Mouse (Mus musculus) liver, embryonic 14.5 days (tissue): Measurements from ENCODE around the gene Rnf208. TPM values are rescaled to one million over a fixed set of nuclear protein-coding genes. Genes with fewer than 3 reads are reported as not detected.
A peak's percentile ranks its signal among the peaks of the same experiment; 100 is the strongest.

Source experiments
- ATAC-seq: fragments of 200-750 bp; cut with Nextera tagmentation; 2 replicates; pipeline ENCODE4 v1.8.0; 2017; ENCODE audit warnings: moderate number of reproducible peaks, mild to moderate bottlenecking, moderate library complexity; ENCODE audit not compliant: insufficient read depth
- DNase-seq, 3 experiments: peaks; one replicate each; pipeline ENCODE4 v3.0.0-alpha.2; 2012 to 2013; ENCODE audit warnings: low read depth in 3 of 3, low spot score in 3 of 3
- H3K27ac ChIP-seq: fragments of 300-500 bp; sonication (generic); 2 replicates; pipeline ENCODE4 v1.5.1; 2014; ENCODE audit warnings: moderate library complexity, mild to moderate bottlenecking, control low read depth, inconsistent platforms
- H3K27me3 ChIP-seq: fragments of 300-500 bp; sonication (generic); 2 replicates; pipeline ENCODE4 v1.6.1; 2014; ENCODE audit warnings: mild to moderate bottlenecking, low read length, moderate library complexity; ENCODE audit not compliant: control insufficient read depth, insufficient read depth
- H3K36me3 ChIP-seq: fragments of 300-500 bp; sonication (generic); replicated peaks from 2 replicates; pipeline ENCODE4 v1.6.1; 2014; ENCODE audit warnings: low read depth; ENCODE audit not compliant: control insufficient read depth, insufficient read depth
- H3K4me1 ChIP-seq, 2 experiments: fragments of 200-500 bp in 1 of 2; fragments of 300-500 bp in 1 of 2; sonication (generic) in 1 of 2; replicated peaks; 2 replicates each; pipeline ENCODE4 v1.6.1; 2012 to 2014; ENCODE audit warnings: antibody characterized with exemption in 1 of 2, inconsistent platforms in 1 of 2, low read length in 1 of 2; ENCODE audit not compliant: control insufficient read depth in 2 of 2, insufficient read depth in 2 of 2
- H3K4me2 ChIP-seq: fragments of 300-500 bp; sonication (generic); 2 replicates; pipeline ENCODE4 v1.6.1; 2014; ENCODE audit warnings: low read depth, mild to moderate bottlenecking, control low read depth, moderate library complexity
- H3K4me3 ChIP-seq, 2 experiments: fragments of 200-500 bp in 1 of 2; fragments of 300-500 bp in 1 of 2; sonication (generic) in 1 of 2; 2 replicates each; pipeline ENCODE4 v1.5.1; 2012 to 2014; ENCODE audit warnings: low read depth in 2 of 2, low read length in 2 of 2, mild to moderate bottlenecking in 2 of 2, control low read depth in 1 of 2, inconsistent platforms in 1 of 2, moderate library complexity in 1 of 2; ENCODE audit not compliant: insufficient read depth in 1 of 2
- H3K9ac ChIP-seq: fragments of 300-500 bp; sonication (generic); replicated peaks from 2 replicates; pipeline ENCODE4 v1.6.1; 2014; ENCODE audit warnings: mild to moderate bottlenecking, control low read depth, moderate library complexity
- H3K9me3 ChIP-seq: fragments of 300-500 bp; sonication (generic); 2 replicates; pipeline ENCODE4 v1.6.1; 2016; ENCODE audit warnings: low read length, mixed read lengths; ENCODE audit not compliant: control insufficient read depth
- CTCF ChIP-seq: IDR thresholded peaks from 2 replicates; pipeline ENCODE4 v1.5.1; 2016; ENCODE audit warnings: antibody characterized with exemption, low read depth, control low read depth
- EP300 ChIP-seq: IDR thresholded peaks from 2 replicates; pipeline ENCODE4 v1.6.1; 2016; ENCODE audit warnings: antibody characterized with exemption, low read depth
- WGBS: fragments of 180-500 bp; shearing (Covaris S2); extraction: QIAGEN DNeasy Blood & Tissue Kit; methylation state at CpG from one replicate; pipeline ENCODE4 v1.1.7; 2014; ENCODE audit not compliant: insufficient replicate concordance; 5-methylcytosine and 5-hydroxymethylcytosine counted together
- polyA plus RNA-seq, 2 experiments: library from polyadenylated mRNA; depleted of rRNA in 1 of 2; stranded (reverse) in 1 of 2; unstranded in 1 of 2; fragments of >200 nt; fragmentation: Nextera tagmentation in 1 of 2; extraction: Ambion mirVana in 1 of 2; gene quantifications; 2 replicates each; pipeline versions ENCODE4 v1.2.1 to v1.2.3; 2012 to 2014

Rnf208 gene
- polyA plus RNA-seq, 2 experiments: 0.09 to 0.93 TPM

DNA sequence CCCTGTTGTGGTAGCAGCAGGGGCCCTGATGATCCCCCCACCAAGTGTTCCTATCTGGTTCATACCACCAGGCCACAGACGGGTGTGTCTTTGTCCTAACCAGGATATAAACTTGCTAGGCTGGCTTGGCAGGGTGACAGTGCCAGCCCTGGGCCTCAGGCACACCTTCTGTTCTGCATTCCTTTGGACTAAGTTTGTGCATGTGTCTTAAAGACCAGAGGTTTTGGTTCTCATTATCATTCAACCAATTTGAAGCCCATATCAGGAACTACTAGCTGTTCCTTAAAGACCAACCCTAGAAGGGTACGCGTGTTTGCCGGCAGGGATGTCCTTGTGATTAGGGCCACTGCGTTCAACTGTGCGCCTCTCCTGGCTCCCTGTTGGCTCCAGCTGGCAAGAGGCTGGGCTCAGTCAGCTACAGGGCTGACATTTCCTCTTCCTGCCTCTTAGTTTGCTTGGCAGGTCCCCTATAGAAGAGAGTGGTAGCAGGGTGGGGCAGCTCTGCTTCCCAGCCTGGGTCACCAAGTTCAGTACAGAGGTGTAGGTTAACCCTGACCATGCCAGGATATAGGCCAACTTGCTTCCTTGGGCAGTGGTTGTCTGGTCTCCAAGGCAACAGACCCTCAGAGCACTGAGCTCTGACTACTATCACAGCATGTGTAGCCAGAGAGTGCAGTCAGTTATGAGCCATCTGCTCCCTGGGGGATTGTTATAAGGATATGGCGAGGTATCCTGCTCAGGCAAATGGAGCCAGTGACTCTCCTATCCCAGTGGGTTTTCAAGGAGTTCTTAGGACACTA is 45.0 kb downstream of the Rnf208 start:
- TF ChIP-seq CTCF (no peak), EP300 (no peak)
- Histone ChIP-seq H3K4me3 (no peak overlapping the region), H3K9ac (no peak overlapping the region), H3K4me2 (no peak overlapping the region), H3K4me1 (peaks cover 0 to 7% of the 10 kb centered on the region in 2 experiments; a peak in 1 of 4 replicates), H3K27me3 (peaks cover 38% of the 10 kb centered on the region), H3K27ac (no peak overlapping the region), H3K9me3 (no peaks in the 10 kb centered on the region), H3K36me3 (peaks cover 5% of the 10 kb centered on the region)
- 24% methylated on average over 7 of the region's 7 CpGs for WGBS
- DNase-seq: no peak
- peak; percentile 64; the same call in 1 of the 2 replicates for ATAC-seq

DNA sequence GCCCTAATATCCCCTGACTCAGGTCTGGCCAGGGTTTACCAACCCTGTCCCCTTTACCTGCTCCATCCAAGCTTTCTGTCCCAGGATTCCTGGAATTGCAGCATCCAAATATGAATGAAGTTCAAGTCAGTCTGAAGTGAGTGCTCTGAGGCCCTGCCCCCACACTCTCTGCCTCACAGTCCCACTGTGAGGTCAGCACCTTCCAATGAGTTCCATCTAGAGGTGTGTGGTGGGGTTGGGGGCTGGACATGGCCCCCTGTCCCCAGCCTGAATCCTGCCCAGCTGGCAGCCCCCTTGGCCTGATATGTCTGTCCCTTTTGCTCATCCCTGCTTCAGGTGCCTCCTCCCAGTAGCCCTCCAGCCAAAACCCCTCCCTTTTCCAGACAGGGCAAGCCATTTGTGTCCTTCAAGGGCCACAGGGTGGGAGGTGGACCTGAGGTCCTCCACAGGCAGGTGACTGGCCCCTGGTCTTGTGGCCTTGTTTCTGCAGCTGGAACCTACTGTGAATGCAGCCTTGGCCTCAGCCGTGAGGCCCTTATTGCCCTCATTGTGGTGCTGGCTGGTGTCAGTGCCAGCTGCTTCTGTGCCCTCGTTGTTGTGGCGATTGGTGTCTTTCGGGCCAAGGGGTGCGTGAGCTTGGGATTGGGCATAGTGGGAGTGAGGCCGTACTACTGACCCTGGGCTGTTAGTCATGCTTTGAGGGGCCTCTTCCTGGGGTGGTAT is 46.0 kb downstream of the Rnf208 start, which contains the start of gene Tmem210:
Gene Tmem210 (plus strand): TSS at position 219 of the 723 bp plus-strand sequence.
- peaks cover 4% of the 10 kb centered on the region for H3K36me3 ChIP-seq
- TF ChIP-seq CTCF (no peak), EP300 (no peak)
- H3K27ac ChIP-seq: no peak within 1 kb of the TSS
- H3K4me2 ChIP-seq: no peak within 1 kb of the TSS
- peaks cover 0 to 7% of the 10 kb centered on the region in 2 experiments; a peak in 1 of 4 replicates for H3K4me1 ChIP-seq
- ATAC-seq: no peak
- no peak within 1 kb of the TSS for H3K9ac ChIP-seq
- no peaks in the 10 kb centered on the region for H3K9me3 ChIP-seq
- H3K4me3 ChIP-seq: no peak within 1 kb of the TSS
- no peak for DNase-seq
- 73% methylated on average over 6 of the region's 6 CpGs for WGBS
- H3K27me3 ChIP-seq: peaks cover 47% of the 10 kb centered on the region

DNA sequence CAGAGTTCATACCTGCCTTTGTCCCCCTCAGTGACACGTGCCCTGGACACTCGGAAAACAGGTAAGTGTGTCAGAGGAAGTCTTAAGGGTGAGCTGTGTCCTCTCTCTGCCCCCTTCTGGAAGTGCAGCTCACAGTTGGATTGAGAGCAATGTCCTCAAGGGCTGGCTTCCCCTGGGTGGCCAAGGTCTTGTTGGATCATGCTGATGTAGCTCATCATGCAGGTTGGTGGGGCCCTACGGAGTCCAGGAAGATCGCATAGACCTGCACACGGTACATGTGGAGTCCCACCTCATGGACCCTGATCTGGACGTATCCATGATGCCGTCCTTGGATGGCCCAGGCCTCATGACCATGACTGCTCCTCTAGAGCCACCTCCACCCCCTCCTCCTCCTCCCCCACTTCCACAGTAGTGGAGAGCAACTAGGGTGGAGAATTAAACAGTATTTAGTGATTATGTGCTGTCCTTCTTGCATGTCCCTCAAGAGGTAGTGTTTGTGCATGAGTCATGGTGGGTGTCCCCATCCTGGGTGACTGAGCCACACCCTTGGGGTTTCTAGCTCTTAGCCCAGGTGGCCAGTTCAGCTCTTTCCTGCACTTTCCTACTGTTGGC is 46.8 kb downstream of the Rnf208 start:
- H3K27ac ChIP-seq: no peak overlapping the region
- no peak for TF ChIP-seq EP300
- no peak for TF ChIP-seq CTCF
- no peak overlapping the region for H3K4me2 ChIP-seq
- H3K4me1 ChIP-seq: peaks cover 0 to 7% of the 10 kb centered on the region in 2 experiments; a peak in 1 of 4 replicates
- no peak overlapping the region for H3K9ac ChIP-seq
- no peak overlapping the region for H3K4me3 ChIP-seq
- H3K9me3 ChIP-seq: no peaks in the 10 kb centered on the region
- peaks cover 4% of the 10 kb centered on the region for H3K36me3 ChIP-seq
- WGBS: 65% methylated on average over 7 of the region's 7 CpGs
- no peak for ATAC-seq
- H3K27me3 ChIP-seq: peaks cover 47% of the 10 kb centered on the region
- no peak for DNase-seq

DNA sequence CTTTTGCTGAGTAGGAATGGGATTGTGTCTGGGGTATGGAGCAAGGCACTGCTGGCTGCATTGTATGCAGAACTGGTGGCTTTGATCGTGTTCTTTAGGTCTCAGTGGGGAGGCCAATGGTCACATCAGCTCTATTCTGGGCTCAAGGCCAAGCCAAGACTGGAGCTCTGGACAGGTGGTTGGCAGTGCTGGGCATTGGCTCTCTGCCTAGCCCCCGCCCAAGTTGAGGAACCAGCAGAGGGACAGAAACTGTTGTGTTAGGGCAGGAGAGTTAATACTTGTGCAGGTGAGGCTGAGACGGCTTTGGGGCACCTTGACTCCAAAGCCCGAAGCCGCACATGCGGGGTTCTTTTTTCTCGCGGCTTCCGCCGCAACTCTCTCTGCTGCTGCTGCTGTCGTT is 47.6 kb downstream of the Rnf208 start, which contains the start of gene Lrrc26:
Gene Lrrc26 (plus strand): TSS at position 265 of the 400 bp plus-strand sequence.
- peaks cover 4% of the 10 kb centered on the region for H3K36me3 ChIP-seq
- no peak within 1 kb of the TSS for H3K4me2 ChIP-seq
- H3K4me1 ChIP-seq: peaks cover 0 to 7% of the 10 kb centered on the region in 2 experiments; a peak in 1 of 4 replicates
- H3K9ac ChIP-seq: no peak within 1 kb of the TSS
- TF ChIP-seq EP300: no peak
- no peak for TF ChIP-seq CTCF
- peaks cover 47% of the 10 kb centered on the region for H3K27me3 ChIP-seq
- H3K9me3 ChIP-seq: no peaks in the 10 kb centered on the region
- DNase-seq (no peak), ATAC-seq (no peak)
- no peak within 1 kb of the TSS for H3K27ac ChIP-seq
- 8% methylated on average over 11 of the region's 11 CpGs for WGBS
- H3K4me3 ChIP-seq: no peak within 1 kb of the TSS
